Mouse (Mus musculus) midbrain, embryonic 10.5 days (tissue): ENCODE results near the gene Asic1. TPM values are rescaled to one million over a fixed set of nuclear protein-coding genes. Genes with fewer than 3 reads are reported as not detected.

Source experiments
- DNase-seq: peaks from one replicate; pipeline ENCODE4 v3.0.0-alpha.2; 2017; ENCODE audit warnings: low spot score
- H3K27ac ChIP-seq: fragments of 300-500 bp; sonication (generic); replicated peaks from 2 replicates; pipeline ENCODE4 v1.5.1; 2016; ENCODE audit warnings: mild to moderate bottlenecking
- H3K27me3 ChIP-seq: fragments of 300-500 bp; sonication (generic); 2 replicates; pipeline ENCODE4 v1.6.1; 2016; ENCODE audit warnings: low read depth, mild to moderate bottlenecking; ENCODE audit not compliant: poor library complexity, severe bottlenecking
- H3K36me3 ChIP-seq: fragments of 300-500 bp; sonication (generic); 2 replicates; pipeline ENCODE4 v1.6.1; 2016; ENCODE audit warnings: mild to moderate bottlenecking, moderate library complexity
- H3K4me1 ChIP-seq: fragments of 300-500 bp; sonication (generic); 2 replicates; pipeline ENCODE4 v1.6.1; 2016
- H3K4me3 ChIP-seq: fragments of 300-500 bp; sonication (generic); 2 replicates; pipeline ENCODE4 v1.5.1; 2016; ENCODE audit warnings: mild to moderate bottlenecking, moderate library complexity
- H3K9me3 ChIP-seq: fragments of 300-500 bp; sonication (generic); replicated peaks from 2 replicates; pipeline ENCODE4 v1.6.1; 2016; ENCODE audit warnings: mild to moderate bottlenecking
- whole genome bisulfite sequencing: fragments of 180-500 bp; shearing (Covaris S2); methylation state at CpG from one replicate; pipeline ENCODE4 v1.1.7; 2016; 5-methylcytosine and 5-hydroxymethylcytosine counted together
- polyA plus RNA-seq: library from polyadenylated mRNA; unstranded; fragments of >200 nt; fragmentation: Nextera tagmentation; extraction: Ambion mirVana; gene quantifications from 2 replicates; pipeline ENCODE4 v1.2.1, GENCODE M21; 2016

The Asic1 gene
- polyA plus RNA-seq, 1 experiment from 2014 or later: 6.0 TPM

- Histone ChIP-seq H3K4me1 (peaks cover 19% of the 10 kb centered on the region), H3K27ac (no peak overlapping the region), H3K9me3 (no peaks in the 10 kb centered on the region; the same call in 1 of the 2 replicates), H3K36me3 (peaks cover 66% of the 10 kb centered on the region), H3K4me3 (no peak overlapping the region), H3K27me3 (no peaks in the 10 kb centered on the region)
- DNase-seq: no peak
- 93% methylated on average over 4 of the region's 4 CpGs for WGBS
These were observed 59.1 kb downstream of the Asic1 start for GRCm38 (mm10) chr15:99729056-99729783.

- no peak for DNase-seq
- H3K36me3 ChIP-seq: peaks cover 85% of the 10 kb centered on the region
- H3K4me1 ChIP-seq: peaks cover 7% of the 10 kb centered on the region
- H3K27me3 ChIP-seq: no peaks in the 10 kb centered on the region
- H3K4me3 ChIP-seq: no peak overlapping the region
- H3K9me3 ChIP-seq: no peaks in the 10 kb centered on the region; the same call in 1 of the 2 replicates
- WGBS: 94% methylated on average over 2 of the region's 2 CpGs
- no peak overlapping the region for H3K27ac ChIP-seq
These were observed 61.0 kb downstream of the Asic1 start for GRCm38 (mm10) chr15:99731167-99731566.

DNA sequence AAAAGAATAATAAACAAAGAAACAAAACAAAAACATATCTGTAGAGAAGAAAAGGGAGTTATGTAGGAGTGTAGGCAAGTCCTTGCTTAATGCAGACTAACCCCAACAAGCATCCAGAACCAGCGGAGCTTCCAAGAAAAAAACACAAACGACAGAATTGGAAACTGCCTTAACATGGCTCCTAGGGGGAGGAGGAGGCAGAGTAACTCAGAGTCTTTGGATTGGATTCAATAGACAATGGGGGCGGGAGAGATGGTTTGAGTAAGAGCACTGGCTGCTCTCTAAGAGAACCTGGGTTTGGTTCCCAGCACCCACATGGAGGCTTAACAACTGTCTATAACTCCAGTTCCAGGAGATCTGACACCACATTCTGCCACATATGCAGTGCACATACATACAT, 61.5 kb downstream of the Asic1 start:
- Histone ChIP-seq H3K4me1 (peaks cover 2% of the 10 kb centered on the region), H3K27me3 (no peaks in the 10 kb centered on the region), H3K9me3 (no peaks in the 10 kb centered on the region; the same call in 1 of the 2 replicates), H3K36me3 (peaks cover 90% of the 10 kb centered on the region), H3K27ac (no peak overlapping the region), H3K4me3 (no peak overlapping the region)
- 91% methylated on average over 3 of the region's 3 CpGs for WGBS
- DNase-seq: no peak

- Histone ChIP-seq H3K9me3 (no peaks in the 10 kb centered on the region; the same call in 1 of the 2 replicates), H3K4me3 (no peak overlapping the region), H3K4me1 (no peaks in the 10 kb centered on the region), H3K36me3 (peaks cover 97% of the 10 kb centered on the region), H3K27me3 (no peaks in the 10 kb centered on the region), H3K27ac (no peak overlapping the region)
- 98% methylated on average over 5 of the region's 5 CpGs for WGBS
- DNase-seq: no peak
These were observed 63.0 kb downstream of the Asic1 start for GRCm38 (mm10) chr15:99733186-99733585.

DNA sequence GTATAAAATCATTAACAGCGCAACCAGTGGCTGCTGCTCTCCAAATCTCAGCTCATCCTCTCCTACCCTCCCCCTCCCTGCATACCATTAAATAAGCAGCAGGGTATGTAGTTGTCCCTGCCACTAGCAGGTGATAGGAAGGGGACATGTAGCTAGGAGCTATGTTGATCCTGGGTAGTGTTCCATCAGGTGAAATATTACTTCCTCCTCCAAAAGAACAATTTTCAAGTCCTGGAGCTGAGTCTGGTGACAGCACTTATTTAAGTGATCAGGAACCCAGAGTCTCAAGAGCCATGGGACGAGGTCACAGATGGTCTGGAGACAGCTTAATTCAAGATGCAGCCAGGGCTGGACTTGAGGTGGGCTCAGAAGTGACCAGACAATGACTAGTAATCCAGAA, 65.5 kb downstream of the Asic1 start:
- no peaks in the 10 kb centered on the region for H3K9me3 ChIP-seq
- H3K36me3 ChIP-seq: peaks cover 97% of the 10 kb centered on the region
- no peaks in the 10 kb centered on the region for H3K27me3 ChIP-seq
- 92% methylated on average over 2 of the region's 2 CpGs for WGBS
- no peak for DNase-seq
- no peaks in the 10 kb centered on the region for H3K4me1 ChIP-seq
- H3K4me3 ChIP-seq: no peak overlapping the region
- no peak overlapping the region for H3K27ac ChIP-seq

GRCm38 (mm10) chr15:99736675-99737074, 66.5 kb downstream of the Asic1 start:
- Histone ChIP-seq H3K4me1 (no peaks in the 10 kb centered on the region), H3K27me3 (no peaks in the 10 kb centered on the region), H3K36me3 (peaks cover 100% of the 10 kb centered on the region), H3K9me3 (no peaks in the 10 kb centered on the region), H3K27ac (no peak overlapping the region), H3K4me3 (no peak overlapping the region)
- WGBS: 95% methylated on average over 11 of the region's 11 CpGs
- no peak for DNase-seq

GRCm38 (mm10) chr15:99740229-99740628, 70.1 kb downstream of the Asic1 start:
- 95% methylated on average over 4 of the region's 4 CpGs for WGBS
- DNase-seq: no peak
- H3K36me3 ChIP-seq: peaks cover 95% of the 10 kb centered on the region
- no peaks in the 10 kb centered on the region for H3K27me3 ChIP-seq
- no peaks in the 10 kb centered on the region for H3K4me1 ChIP-seq
- H3K27ac ChIP-seq: no peak overlapping the region
- H3K9me3 ChIP-seq: no peaks in the 10 kb centered on the region
- H3K4me3 ChIP-seq: no peak overlapping the region

Other genes starting within 250 kb of the Asic1 start
- gene Nckap5l, start 212.6 kb upstream of the Asic1 start, polyA plus RNA-seq: 11.0 and 11.3 TPM in 2 replicates
- 21.3 and 22.1 TPM in 2 replicates for gene Bcdin3d, start 195.6 kb upstream of the Asic1 start, polyA plus RNA-seq
- gene Faim2, start 142.2 kb upstream of the Asic1 start, polyA plus RNA-seq: 0.86 and 1.1 TPM in 2 replicates
- gene Aqp2, start 91.3 kb upstream of the Asic1 start, polyA plus RNA-seq: not detected in 2 replicates
- gene Aqp5, start 79.6 kb upstream of the Asic1 start, polyA plus RNA-seq: 0.61 TPM in 1 of 2 replicates, not detected in the other
- gene Aqp6, start 69.0 kb upstream of the Asic1 start, polyA plus RNA-seq: 0.16 TPM in 1 of 2 replicates, not detected in the other
- 208 and 239 TPM in 2 replicates for gene Racgap1, start 18.7 kb upstream of the Asic1 start, polyA plus RNA-seq
- 98.1 and 112 TPM in 2 replicates for gene Smarcd1, start 31.8 kb downstream of the Asic1 start, polyA plus RNA-seq
- not detected in 2 replicates for gene Gm17349, start 35.1 kb downstream of the Asic1 start, polyA plus RNA-seq
- gene Gpd1, start 47.1 kb downstream of the Asic1 start, polyA plus RNA-seq: 0.40 and 0.62 TPM in 2 replicates
- gene Cox14, start 55.2 kb downstream of the Asic1 start, polyA plus RNA-seq: 157 and 159 TPM in 2 replicates
- gene Cers5, start 102.5 kb downstream of the Asic1 start, polyA plus RNA-seq: 58.4 and 63.5 TPM in 2 replicates
- gene Lima1, start 205.1 kb downstream of the Asic1 start, polyA plus RNA-seq: 23.4 and 23.5 TPM in 2 replicates